Mouse (Mus musculus): ENCODE results near the gene 4931406C07Rik. TPM values are rescaled to one million over a fixed set of nuclear protein-coding genes. Genes with fewer than 3 reads are reported as not detected.

Gene 4931406C07Rik
- 10 to 100 TPM in 1 of 2 experiments, 1 to 10 TPM in 1; 7.0 to 11.4 TPM for total RNA-seq (2023)

GRCm38 (mm10) chr9:15306398-15307119 lies at the start of gene 4931406C07Rik:
Gene 4931406C07Rik (minus strand): TSS chr9:15306448.

GRCm38 (mm10) chr9:15305503-15306397 lies 498 bp downstream of the 4931406C07Rik start, which contains the start of gene Taf1d:
Gene Taf1d (plus strand): TSS chr9:15306214.

GRCm38 (mm10) chr9:15279649-15280490 lies 26.4 kb downstream of the 4931406C07Rik start, which contains the start of gene Med17:
Gene Med17 (minus strand): TSS chr9:15279931.

GRCm38 (mm10) chr9:15239042-15239925 lies 67.0 kb downstream of the 4931406C07Rik start, which contains the start of gene Vstm5:
Gene Vstm5 (plus strand): TSS chr9:15239045.

Other genes with a start within 250 kb of the 4931406C07Rik start
- gene Hephl1, start 194.3 kb downstream of the 4931406C07Rik start, total RNA-seq (2023): not detected
- not detected for gene Vstm5, start 67.4 kb downstream of the 4931406C07Rik start, total RNA-seq (2023)
- 10 to 100 TPM; 51.1 to 52.4 TPM for gene Med17, start 26.5 kb downstream of the 4931406C07Rik start, total RNA-seq (2023)
- 100 to 1,000 TPM; 292 to 307 TPM for gene Taf1d, start 234 bp downstream of the 4931406C07Rik start, total RNA-seq (2023)
- gene Cep295, start 51.3 kb upstream of the 4931406C07Rik start, total RNA-seq (2023): 10 to 100 TPM; 60.6 to 63.0 TPM
- 10 to 100 TPM; 10.8 to 12.4 TPM for gene Smco4, start 187.0 kb upstream of the 4931406C07Rik start, total RNA-seq (2023)

All from B cell, adult 67 days (primary cell).